Comparison of ENCODE assay signal across 26 mouse cellular contexts in the genomic region with DNA sequence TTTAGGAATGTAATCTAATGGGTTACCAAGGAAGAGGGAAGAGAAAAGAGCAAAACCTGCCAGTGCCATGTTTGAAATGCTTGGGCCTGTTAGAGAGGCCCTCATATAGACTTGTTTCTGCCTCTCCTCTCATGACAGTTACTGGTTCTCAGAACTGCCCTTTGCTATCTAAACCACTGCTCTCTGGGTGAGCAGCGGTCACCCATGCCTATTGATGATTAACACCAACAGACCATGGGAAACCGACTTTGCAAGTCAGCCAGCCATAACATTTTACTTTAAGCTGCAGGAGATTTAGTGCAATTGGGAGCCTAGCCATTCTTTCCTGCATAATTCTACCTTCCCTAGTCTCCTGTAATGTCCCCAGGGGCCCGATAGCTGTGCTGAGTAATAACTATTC. TPM values are rescaled to one million over a fixed set of nuclear protein-coding genes. Genes with fewer than 3 reads are reported as not detected.
A peak's percentile ranks its signal among the peaks of the same experiment; 100 is the strongest.
DNase-seq lines count a peak whose midpoint lies in the region; ATAC-seq and TF ChIP-seq lines count a peak whose summit lies in the region.
"Had no signal": no experiment of that assay in that cellular context is flagged by ENCODE, and none has a peak within 500 bp of the region (broad histone marks: within the 10 kb centered on the region; RNA-seq: fewer than 3 reads in every experiment).

No protein-coding gene starts in this region.

- TF ChIP-seq CTCF in G1E (IDR thresholded peaks at IDR 0.05; ENCODE audit: low read depth, low read length) = no peak
- TF ChIP-seq CTCF in kidney, adult 2 months (conservative IDR thresholded peaks at IDR 0.05; ENCODE audit: insufficient read depth, insufficient read length, low read depth, low read length) = no peak
- no peak for TF ChIP-seq CTCF in stomach, postnatal 0 days (IDR thresholded peaks at IDR 0.05; ENCODE audit: low read depth)

- no peak for TF ChIP-seq POLR2A in kidney, adult 2 months (IDR thresholded peaks at IDR 0.05; ENCODE audit: low read depth, low read length)

- H3K4me1 ChIP-seq in G1E (ENCODE audit: insufficient read depth, low read depth, low read length) = peaks cover 54% of the 10 kb centered on the region
- H3K4me1 ChIP-seq in kidney, adult 2 months (ENCODE audit: control insufficient read depth, insufficient read depth, low read length) = peaks cover 17% of the 10 kb centered on the region; the same call in 1 of the 2 replicates
- H3K4me1 ChIP-seq in liver, embryonic 13.5 days (replicated peaks) = peaks cover 34% of the 10 kb centered on the region
- H3K4me1 ChIP-seq in stomach, postnatal 0 days (replicated peaks; ENCODE audit: control insufficient read depth, insufficient read depth) = no peaks in the 10 kb centered on the region
- H3K4me1 ChIP-seq: forebrain, embryonic 10.5 days; hindbrain, embryonic 15.5 days; midbrain, embryonic 12.5 days had no signal

- no peaks in the 10 kb centered on the region for H3K36me3 ChIP-seq in G1E (replicated peaks)
- H3K36me3 ChIP-seq in kidney, adult 2 months (ENCODE audit: control insufficient read depth, insufficient read depth, low read length) = no peaks in the 10 kb centered on the region
- no peaks in the 10 kb centered on the region for H3K36me3 ChIP-seq in liver, embryonic 13.5 days
- no peaks in the 10 kb centered on the region for H3K36me3 ChIP-seq in stomach, postnatal 0 days (ENCODE audit: control insufficient read depth, insufficient read depth, low read length)
- H3K36me3 ChIP-seq: forebrain, embryonic 10.5 days; hindbrain, embryonic 15.5 days; limb, embryonic 12.5 days; midbrain, embryonic 12.5 days; neural tube, embryonic 15.5 days had no signal

- H3K9me3 ChIP-seq in G1E (replicated peaks) = no peaks in the 10 kb centered on the region
- no peaks in the 10 kb centered on the region for H3K9me3 ChIP-seq in liver, embryonic 13.5 days (replicated peaks)
- no peaks in the 10 kb centered on the region for H3K9me3 ChIP-seq in stomach, postnatal 0 days (ENCODE audit: control insufficient read depth, low read length)
- H3K9me3 ChIP-seq: forebrain, embryonic 10.5 days; hindbrain, embryonic 15.5 days; limb, embryonic 12.5 days; midbrain, embryonic 12.5 days; neural tube, embryonic 15.5 days had no signal

- no peak for DNase-seq in G1E (ENCODE audit: low spot score)
- DNase-seq in kidney, adult 2 months = peak; percentile 91
- peak; percentile 80 for DNase-seq in kidney, postnatal 14 days
- DNase-seq in liver, embryonic 13.5 days = no peak
- DNase-seq in cerebellum, adult 9-11 months = no peak
- DNase-seq in stomach, postnatal 0 days (ENCODE audit: low spot score) = no peak
- no peak for DNase-seq in embryo, embryonic 10.5 days (ENCODE audit: low spot score)
- DNase-seq in left cerebral cortex, adult 8-10 months (ENCODE audit: low spot score in 2 of 2) = no peak
- DNase-seq: adrenal gland, postnatal 36 days; cerebellum, adult 2 months; gastrocnemius, postnatal 25 days; heart, postnatal 36 days; retina, postnatal 1 day; thymus, adult 18-20 months had no signal

- no peak overlapping the region for H3K4me3 ChIP-seq in G1E (ENCODE audit: low read depth, low read length)
- H3K4me3 ChIP-seq in kidney, adult 2 months (ENCODE audit: insufficient read depth, low read depth, low read length) = no peak overlapping the region
- H3K4me3 ChIP-seq in liver, embryonic 13.5 days (replicated peaks) = no peak overlapping the region
- no peak overlapping the region for H3K4me3 ChIP-seq in stomach, postnatal 0 days (ENCODE audit: low read depth, low read length)
- H3K4me3 ChIP-seq: forebrain, embryonic 10.5 days; hindbrain, embryonic 15.5 days; left cerebral cortex, adult 2 months; limb, embryonic 12.5 days; midbrain, embryonic 12.5 days; neural tube, embryonic 15.5 days had no signal

- H3K27me3 ChIP-seq in G1E (ENCODE audit: insufficient read depth, low read length) = no peaks in the 10 kb centered on the region
- H3K27me3 ChIP-seq in kidney, adult 2 months (replicated peaks; ENCODE audit: control insufficient read depth, insufficient read depth, low read length) = no peaks in the 10 kb centered on the region
- H3K27me3 ChIP-seq in liver, embryonic 13.5 days = no peaks in the 10 kb centered on the region
- no peaks in the 10 kb centered on the region for H3K27me3 ChIP-seq in stomach, postnatal 0 days (ENCODE audit: control insufficient read depth, insufficient read depth, low read length)
- H3K27me3 ChIP-seq: hindbrain, embryonic 15.5 days; midbrain, embryonic 12.5 days; neural tube, embryonic 15.5 days had no signal

- peak overlapping the region; percentile 95 for H3K27ac ChIP-seq in kidney, adult 2 months (ENCODE audit: insufficient read depth, low read depth, low read length)
- H3K27ac ChIP-seq in liver, embryonic 13.5 days = 0 out of 2 replicates have a peak overlapping the region, but pooled peaks have one; percentile 15
- no peak overlapping the region for H3K27ac ChIP-seq in stomach, postnatal 0 days (replicated peaks)
- H3K27ac ChIP-seq: forebrain, embryonic 10.5 days; hindbrain, embryonic 15.5 days; left cerebral cortex, adult 2 months; limb, embryonic 12.5 days; midbrain, embryonic 12.5 days; neural tube, embryonic 15.5 days had no signal

- 31% methylated on average over 3 of the region's 3 CpGs for WGBS in kidney, adult 2 months
- WGBS in liver, embryonic 13.5 days (ENCODE audit: insufficient replicate concordance) = 36% methylated on average over 3 of the region's 3 CpGs
- WGBS in stomach, postnatal 0 days = 49% methylated on average over 3 of the region's 3 CpGs

- ATAC-seq in G1E (ENCODE audit: extremely low read depth, insufficient number of reproducible peaks, low FRiP score, poor library complexity, severe bottlenecking) = 0 out of 2 replicates have a peak, but pooled peaks have one; percentile 12
- ATAC-seq in liver, embryonic 13.5 days (ENCODE audit: low read depth) = peak; percentile 69
- ATAC-seq in stomach, postnatal 0 days (ENCODE audit: low FRiP score, low TSS enrichment) = no peak

- no peak overlapping the region for H3K9ac ChIP-seq in liver, embryonic 13.5 days
- no peak overlapping the region for H3K9ac ChIP-seq in stomach, postnatal 0 days (ENCODE audit: low read length)
- H3K9ac ChIP-seq: hindbrain, embryonic 15.5 days; limb, embryonic 12.5 days; midbrain, embryonic 12.5 days; neural tube, embryonic 15.5 days had no signal

- no peak overlapping the region for H3K4me2 ChIP-seq in liver, embryonic 13.5 days
- H3K4me2 ChIP-seq in stomach, postnatal 0 days (replicated peaks; ENCODE audit: low read depth) = no peak overlapping the region
- H3K4me2 ChIP-seq: heart, embryonic 11.5 days; hindbrain, embryonic 15.5 days; limb, embryonic 12.5 days; midbrain, embryonic 12.5 days; neural tube, embryonic 15.5 days had no signal

- TF ChIP-seq EP300 in stomach, postnatal 0 days (optimal IDR thresholded peaks at IDR 0.05) = no peak

RNA-seq across cellular contexts. Expression of a gene that starts 6.5 kb away (rescaled TPM):
- total RNA-seq in G1E (2014; fragmentation: Nextera tagmentation) = 7.4 and 8.8 TPM in 2 replicates
- 2.6 and 4.9 TPM in 2 replicates for total RNA-seq in G1E (2017)
- 0.86 and 1.3 TPM in 2 replicates for polyA plus RNA-seq in G1E (2012)
- polyA plus RNA-seq in kidney, adult 2 months (2012; rRNA removed) = not detected in 2 replicates
- polyA plus RNA-seq in liver, embryonic 13.5 days (2015; fragmentation: Nextera tagmentation; extraction: Ambion mirVana) = 0.36 and 0.63 TPM in 2 replicates
- not detected in 2 replicates for polyA plus RNA-seq in stomach, postnatal 0 days (2015; fragmentation: Nextera tagmentation; extraction: Ambion mirVana)
- not detected for total RNA-seq in left cerebral cortex, adult 8-10 months (2022)
- total RNA-seq: adrenal gland, postnatal 36 days; heart, postnatal 36 days; layer of hippocampus, adult 18-20 months; left cerebral cortex, adult 2 months had no signal
- polyA plus RNA-seq: cerebellum, adult 2 months; cortical plate, adult 2 months; embryonic facial prominence, embryonic 14.5 days; forebrain, embryonic 10.5 days; frontal cortex, adult 2 months; hindbrain, embryonic 15.5 days; limb, embryonic 12.5 days; lung, embryonic 16.5 days; neural tube, embryonic 15.5 days had no signal

RNA-seq across cellular contexts. Expression of a gene that starts 12.5 kb away (rescaled TPM):
- total RNA-seq in G1E (2014; fragmentation: Nextera tagmentation) (4.4 and 13.5 TPM in 2 replicates), G1E (2017) (5.3 and 5.9 TPM in 2 replicates)
- 2.4 and 3.7 TPM in 2 replicates for polyA plus RNA-seq in G1E (2012)
- 0.13 and 0.19 TPM in 2 replicates for polyA plus RNA-seq in kidney, adult 2 months (2012; rRNA removed)
- 0.31 and 0.66 TPM in 2 replicates for polyA plus RNA-seq in liver, embryonic 13.5 days (2015; fragmentation: Nextera tagmentation; extraction: Ambion mirVana)
- not detected in 2 replicates for polyA plus RNA-seq in stomach, postnatal 0 days (2015; fragmentation: Nextera tagmentation; extraction: Ambion mirVana)
- total RNA-seq in left cerebral cortex, adult 8-10 months (2022) = not detected
- total RNA-seq: adrenal gland, postnatal 36 days; gastrocnemius, postnatal 25 days; heart, postnatal 36 days; layer of hippocampus, adult 18-20 months; left cerebral cortex, adult 2 months had no signal
- polyA plus RNA-seq: cerebellum, adult 2 months; cortical plate, adult 2 months; embryonic facial prominence, embryonic 14.5 days; forebrain, embryonic 10.5 days; frontal cortex, adult 2 months; hindbrain, embryonic 15.5 days; limb, embryonic 12.5 days; lung, embryonic 16.5 days; midbrain, embryonic 12.5 days; neural tube, embryonic 15.5 days had no signal

RNA-seq across cellular contexts. Expression of a gene that starts 18.2 kb away (rescaled TPM):
- 27.2 and 31.3 TPM in 2 replicates for total RNA-seq in G1E (2014; fragmentation: Nextera tagmentation)
- 7.3 and 9.3 TPM in 2 replicates for total RNA-seq in G1E (2017)
- 3.6 and 4.1 TPM in 2 replicates for polyA plus RNA-seq in G1E (2012)
- polyA plus RNA-seq in kidney, adult 2 months (2012; rRNA removed) = not detected in 2 replicates
- 0.68 and 1.1 TPM in 2 replicates for polyA plus RNA-seq in liver, embryonic 13.5 days (2015; fragmentation: Nextera tagmentation; extraction: Ambion mirVana)
- polyA plus RNA-seq in stomach, postnatal 0 days (2015; fragmentation: Nextera tagmentation; extraction: Ambion mirVana) = not detected in 2 replicates
- total RNA-seq in left cerebral cortex, adult 8-10 months (2022) = not detected
- total RNA-seq: adrenal gland, postnatal 36 days; gastrocnemius, postnatal 25 days; heart, postnatal 36 days; layer of hippocampus, adult 18-20 months; left cerebral cortex, adult 2 months had no signal
- polyA plus RNA-seq: cerebellum, adult 2 months; cortical plate, adult 2 months; forebrain, embryonic 10.5 days; frontal cortex, adult 2 months; hindbrain, embryonic 15.5 days; limb, embryonic 12.5 days; lung, embryonic 16.5 days; midbrain, embryonic 12.5 days; neural tube, embryonic 15.5 days had no signal

RNA-seq across cellular contexts. Expression of a gene that starts 24.2 kb away (rescaled TPM):
- total RNA-seq in G1E (2014; fragmentation: Nextera tagmentation) = 8.3 and 14.5 TPM in 2 replicates
- total RNA-seq in G1E (2017) = 3.4 and 4.8 TPM in 2 replicates
- 0.56 and 0.67 TPM in 2 replicates for polyA plus RNA-seq in G1E (2012)
- polyA plus RNA-seq in kidney, adult 2 months (2012; rRNA removed) = 0.31 and 0.54 TPM in 2 replicates
- polyA plus RNA-seq in liver, embryonic 13.5 days (2015; fragmentation: Nextera tagmentation; extraction: Ambion mirVana) = 1.2 and 1.6 TPM in 2 replicates
- polyA plus RNA-seq in stomach, postnatal 0 days (2015; fragmentation: Nextera tagmentation; extraction: Ambion mirVana) = 0.05 TPM in 1 of 2 replicates, not detected in the other
- not detected for total RNA-seq in left cerebral cortex, adult 8-10 months (2022)
- total RNA-seq: adrenal gland, postnatal 36 days; heart, postnatal 36 days; layer of hippocampus, adult 18-20 months; left cerebral cortex, adult 2 months had no signal
- polyA plus RNA-seq: cerebellum, adult 2 months; cortical plate, adult 2 months; embryonic facial prominence, embryonic 14.5 days; frontal cortex, adult 2 months; hindbrain, embryonic 15.5 days; limb, embryonic 12.5 days; lung, embryonic 16.5 days; midbrain, embryonic 12.5 days; neural tube, embryonic 15.5 days had no signal

RNA-seq across cellular contexts. Expression of a gene that starts 34.1 kb away (rescaled TPM):
- total RNA-seq in G1E (2014; fragmentation: Nextera tagmentation) = 10.1 and 13.5 TPM in 2 replicates
- total RNA-seq in G1E (2017) = 4.3 and 4.8 TPM in 2 replicates
- polyA plus RNA-seq in G1E (2012) = 1.4 and 2.0 TPM in 2 replicates
- not detected in 2 replicates for polyA plus RNA-seq in kidney, adult 2 months (2012; rRNA removed)
- 2.7 and 2.8 TPM in 2 replicates for polyA plus RNA-seq in liver, embryonic 13.5 days (2015; fragmentation: Nextera tagmentation; extraction: Ambion mirVana)
- polyA plus RNA-seq in stomach, postnatal 0 days (2015; fragmentation: Nextera tagmentation; extraction: Ambion mirVana) = not detected in 2 replicates
- not detected for total RNA-seq in left cerebral cortex, adult 8-10 months (2022)
- total RNA-seq: adrenal gland, postnatal 36 days; gastrocnemius, postnatal 25 days; layer of hippocampus, adult 18-20 months; left cerebral cortex, adult 2 months had no signal
- polyA plus RNA-seq: cerebellum, adult 2 months; cortical plate, adult 2 months; frontal cortex, adult 2 months; hindbrain, embryonic 15.5 days; neural tube, embryonic 15.5 days had no signal

Comparison
In these comparisons a context has a peak if more than half of its experiments do, and no peak if none do; other contexts are left out.
1. DNase-seq: peak in kidney, adult 2 months (single experiment) and kidney, postnatal 14 days (single experiment); none in G1E (single experiment), liver, embryonic 13.5 days (single experiment), cerebellum, adult 9-11 months (single experiment), stomach, postnatal 0 days (single experiment), embryo, embryonic 10.5 days (single experiment) and left cerebral cortex, adult 8-10 months (0 of 2).